Mouse (Mus musculus) frontal cortex, adult 2 months (tissue): ENCODE results near the gene Zfp60. TPM values are rescaled to one million over a fixed set of nuclear protein-coding genes. Genes with fewer than 3 reads are reported as not detected.

Experiments used
- DNase-seq, 2 experiments: peaks; one replicate each; pipeline ENCODE4 v3.0.0; 2022; ENCODE audit warnings: low spot score in 1 of 2; ENCODE audit errors: extremely low spot score in 1 of 2
- polyA plus RNA-seq: library from polyadenylated mRNA; depleted of rRNA; stranded (reverse); fragments of >200 nt; gene quantifications from 2 replicates; pipeline ENCODE4 v1.2.3, GENCODE M21; 2012; rRNA removed

Zfp60 gene
- polyA plus RNA-seq: 17.6 and 19.6 TPM in 2 replicates

- DNase-seq: peak; percentile 74 to 90
Measured at GRCm38 (mm10) chr7:27731281-27731883, at the start of gene Zfp60. TSS of gene Zfp60 (plus strand) at chr7:27731389.

- no peak for DNase-seq
Measured at GRCm38 (mm10) chr7:27683218-27683617, 48.0 kb upstream of the Zfp60 start.

GRCm38 (mm10) chr7:27685220-27685619 lies 46.0 kb upstream of the Zfp60 start:
- no peak for DNase-seq

- DNase-seq: no peak
Measured at GRCm38 (mm10) chr7:27685681-27686080, 45.5 kb upstream of the Zfp60 start.

GRCm38 (mm10) chr7:27687043-27687442 lies 44.1 kb upstream of the Zfp60 start:
- DNase-seq: no peak

- DNase-seq: no peak
Measured at GRCm38 (mm10) chr7:27687836-27688235, 43.4 kb upstream of the Zfp60 start.

- no peak for DNase-seq
Measured at GRCm38 (mm10) chr7:27688246-27688788, 42.9 kb upstream of the Zfp60 start.

- DNase-seq: peak; percentile 97
Measured at GRCm38 (mm10) chr7:27688815-27689612, 42.2 kb upstream of the Zfp60 start, which contains the start of gene Zfp607b. TSS of gene Zfp607b (plus strand) at chr7:27689340.

- no peak for DNase-seq
Measured at GRCm38 (mm10) chr7:27691076-27691475, 40.1 kb upstream of the Zfp60 start.

GRCm38 (mm10) chr7:27696711-27697110 lies 34.5 kb upstream of the Zfp60 start:
- no peak for DNase-seq

GRCm38 (mm10) chr7:27710402-27710801 lies 20.8 kb upstream of the Zfp60 start:
- peak in 1 of 2 experiments; percentile 45 for DNase-seq

- no peak for DNase-seq
Measured at GRCm38 (mm10) chr7:27721951-27722350, 9.2 kb upstream of the Zfp60 start.

GRCm38 (mm10) chr7:27725566-27726538 lies 5.3 kb upstream of the Zfp60 start:
- peak in 1 of 2 experiments; percentile 70 for DNase-seq

GRCm38 (mm10) chr7:27727471-27727870 lies 3.7 kb upstream of the Zfp60 start:
- no peak for DNase-seq

GRCm38 (mm10) chr7:27731946-27732345 lies 757 bp downstream of the Zfp60 start:
- DNase-seq: no peak

GRCm38 (mm10) chr7:27732508-27732907 lies 1.3 kb downstream of the Zfp60 start:
- no peak for DNase-seq

- peak in 1 of 2 experiments; percentile 42 for DNase-seq
Measured at GRCm38 (mm10) chr7:27735457-27735856, 4.3 kb downstream of the Zfp60 start.

- peak in 1 of 2 experiments; percentile 53 for DNase-seq
Measured at GRCm38 (mm10) chr7:27756351-27757047, 25.3 kb downstream of the Zfp60 start.

GRCm38 (mm10) chr7:27757048-27757375 lies 25.8 kb downstream of the Zfp60 start:
- no peak for DNase-seq
